Mouse (Mus musculus): ENCODE data around the gene Gm8914. TPM values are rescaled to one million over a fixed set of nuclear protein-coding genes. Genes with fewer than 3 reads are reported as not detected.
"Not testable (repeated sequence)": the region's sequence is repeated elsewhere in the genome, so short reads cannot be mapped to it uniquely, and the experiment has no call there.

The Gm8914 gene
- total RNA-seq (2021), result not detected in 2 replicates
- long read RNA-seq, experiment 1, result 0 reads
- long read RNA-seq, experiment 2, result 0 reads

DNA sequence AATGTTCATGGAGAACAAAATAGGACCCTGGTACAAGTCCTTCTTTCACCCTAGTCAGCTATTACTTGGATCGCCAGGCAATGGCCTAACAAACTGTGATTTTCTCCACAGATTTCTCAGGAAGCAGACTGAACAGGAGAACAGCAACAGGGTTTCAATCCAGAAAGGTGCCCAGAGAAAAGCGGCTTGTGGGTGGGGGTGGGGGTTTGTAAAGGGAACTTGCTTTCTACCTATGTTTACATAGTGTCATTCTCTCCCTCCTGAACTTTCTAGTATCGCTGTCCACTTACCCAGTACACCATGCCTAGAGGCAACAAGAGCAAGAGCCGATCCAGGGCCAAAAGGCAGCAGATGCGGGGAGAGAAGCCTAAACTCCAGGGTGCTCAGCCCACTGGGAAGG is at the start of gene Gm8914:
Gm8914 (plus strand) TSS at position 301 of the 400 bp plus-strand sequence.
- not testable (repeated sequence) for DNase-seq

Other genes with a start within 250 kb of the Gm8914 start
- not detected in 2 replicates for gene Mageb2, start 148.4 kb upstream of the Gm8914 start, total RNA-seq (2021)
- gene Gm5072, start 87.6 kb upstream of the Gm8914 start, total RNA-seq (2021), result not detected in 2 replicates
- not detected in 2 replicates for gene 1700084M14Rik, start 95.8 kb downstream of the Gm8914 start, total RNA-seq (2021)
- not detected in 2 replicates for gene Gm14781, start 152.1 kb downstream of the Gm8914 start, total RNA-seq (2021)